Mouse (Mus musculus): Measurements from ENCODE around the gene Plin5.

Gene Plin5

DNA sequence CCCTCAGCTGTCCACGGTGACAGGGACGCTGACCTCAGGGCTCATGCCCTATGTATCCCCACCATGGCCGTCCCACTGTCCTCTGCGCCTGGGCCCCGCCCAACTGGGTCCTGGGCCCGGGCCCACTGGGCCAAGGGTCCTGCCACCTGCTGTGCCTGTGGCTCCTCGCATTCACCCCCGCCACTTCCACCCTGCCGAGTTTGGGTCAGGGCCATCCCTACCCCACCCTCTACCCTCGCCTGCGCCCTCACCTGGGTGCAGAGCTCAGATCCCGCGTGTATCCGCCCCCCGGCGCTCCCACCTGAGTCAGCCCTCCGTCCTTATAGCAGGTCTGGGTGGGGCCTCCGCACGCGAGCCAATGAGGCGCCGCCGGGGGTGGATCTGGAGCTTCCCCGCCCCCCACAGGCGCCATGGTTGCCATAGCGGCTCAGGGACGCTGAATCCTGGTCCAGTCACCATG, at the start of gene Plin5:
Gene Plin5, minus strand, starts transcription at position 346 of the 460 bp plus-strand sequence.
- DNase-seq (ENCODE audit: low read depth, low spot score): no peak

DNA sequence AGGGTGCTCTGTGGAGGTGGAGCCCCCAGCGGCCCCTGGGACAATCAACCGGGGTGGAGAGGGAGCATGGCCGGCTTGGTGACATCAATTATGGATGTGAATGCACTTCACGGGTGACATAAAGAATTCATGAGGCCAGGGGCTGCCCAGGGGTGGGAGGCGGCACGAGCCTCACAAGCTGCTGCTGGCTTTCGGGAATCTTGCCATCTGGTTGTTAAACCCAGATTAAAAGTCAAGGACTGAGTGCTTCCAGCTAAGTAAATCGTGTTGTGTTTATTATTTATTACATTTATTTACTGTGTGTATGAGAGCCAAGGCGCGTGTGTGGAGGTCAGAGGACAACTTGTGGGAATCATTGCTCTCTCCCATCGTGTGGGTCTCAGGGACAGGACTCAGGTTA, 48.3 kb upstream of the Plin5 start:
- DNase-seq (ENCODE audit: low read depth, low spot score): no peak

DNA sequence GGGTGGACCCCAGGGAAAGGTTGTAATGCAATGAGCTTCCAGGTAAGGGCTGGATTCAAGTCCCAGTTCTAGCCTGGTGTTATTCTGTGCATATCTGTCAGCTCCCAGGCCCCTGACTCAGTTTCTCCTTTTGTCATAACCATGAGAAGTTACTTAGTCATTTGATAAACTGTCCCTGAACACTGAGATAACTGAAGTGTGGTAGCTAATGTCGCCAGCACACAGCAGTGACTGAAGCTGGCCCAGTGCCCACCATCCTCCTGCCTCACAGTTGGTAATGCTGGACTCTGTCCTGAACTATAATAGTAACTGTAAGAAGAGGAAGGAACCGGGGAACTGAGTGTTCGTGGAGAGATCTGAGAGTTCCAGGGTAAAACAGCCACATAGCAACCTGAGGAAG, 47.1 kb upstream of the Plin5 start:
- DNase-seq (ENCODE audit: low read depth, low spot score): no peak

DNA sequence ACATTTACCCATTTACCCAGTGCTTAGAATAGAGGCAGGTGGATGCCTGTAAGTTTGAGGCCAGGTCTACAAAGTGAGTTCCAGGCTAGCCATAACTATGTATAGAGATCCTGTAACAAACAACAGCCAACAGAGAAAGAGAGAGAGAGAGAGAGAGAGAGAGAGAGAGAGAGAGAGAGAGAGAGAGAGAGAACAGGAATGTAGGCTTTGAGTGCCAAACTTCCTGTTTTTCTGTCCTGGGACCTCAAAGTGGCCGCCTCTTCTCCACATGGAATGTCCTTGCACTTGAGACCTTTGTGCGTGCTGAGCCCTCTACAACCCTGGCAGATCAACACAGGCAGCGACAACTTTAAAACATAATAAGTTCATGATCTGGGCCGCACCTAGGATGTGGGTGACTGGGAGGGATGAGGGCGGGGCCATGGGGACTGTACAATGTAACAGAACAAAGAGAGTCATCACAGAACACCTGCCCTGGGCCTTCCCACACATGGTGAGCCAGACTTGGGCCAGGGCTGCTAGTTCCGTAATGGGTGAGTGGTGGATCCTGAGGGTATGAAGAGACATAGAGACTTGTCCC, 46.2 kb upstream of the Plin5 start:
- no peak for DNase-seq (ENCODE audit: low read depth, low spot score)

DNA sequence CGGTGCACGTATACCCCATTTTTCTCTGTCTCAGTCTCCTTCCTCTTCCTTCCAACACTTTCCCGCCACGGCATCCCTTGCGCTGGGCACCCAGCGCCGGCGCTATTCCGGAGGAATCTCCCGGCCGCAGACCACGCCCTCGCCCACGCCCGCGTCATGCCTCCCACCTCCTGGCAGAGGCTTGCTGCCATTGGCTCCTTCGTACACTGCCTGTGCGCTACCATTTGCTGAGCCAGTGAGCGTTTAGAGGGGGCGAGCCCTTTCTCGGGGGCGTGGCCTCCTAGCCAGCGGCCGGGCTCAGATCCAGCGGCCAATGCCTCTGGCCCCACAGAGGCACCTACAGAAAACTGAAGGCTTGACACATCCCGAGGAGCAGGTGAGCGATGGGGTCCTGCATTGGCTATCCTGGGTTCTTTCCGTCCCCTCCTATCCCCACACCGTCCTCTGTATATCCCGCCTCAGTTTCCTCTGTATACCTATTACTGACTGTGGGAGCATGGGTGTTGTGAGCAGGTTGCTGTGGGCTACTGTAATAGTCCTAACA, 44.9 kb upstream of the Plin5 start, which contains the start of gene Tnfaip8l1:
Gene Tnfaip8l1, plus strand, starts transcription at position 247 of the 544 bp plus-strand sequence.
- DNase-seq (ENCODE audit: low read depth, low spot score): peak; percentile 84

DNA sequence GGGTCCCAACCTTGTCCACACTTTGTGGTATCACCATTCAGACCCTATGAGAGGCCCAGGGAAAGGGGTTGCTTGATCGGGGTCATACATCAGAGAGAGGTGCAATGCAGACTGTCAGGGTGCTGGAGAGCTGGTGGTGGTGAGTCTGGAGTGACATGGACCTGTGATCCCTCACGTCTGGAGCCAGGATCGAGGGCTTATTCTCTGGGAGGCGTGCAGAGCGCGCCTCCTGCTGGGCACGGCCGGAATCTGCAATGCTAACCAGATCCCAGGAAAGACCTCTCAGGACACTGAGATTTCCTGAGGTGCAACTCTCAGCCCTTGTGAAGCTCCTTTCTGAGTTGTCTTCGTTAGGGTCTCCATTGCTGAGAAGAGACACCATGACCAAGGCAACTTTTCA, 42.3 kb upstream of the Plin5 start:
- DNase-seq (ENCODE audit: low read depth, low spot score): no peak

DNA sequence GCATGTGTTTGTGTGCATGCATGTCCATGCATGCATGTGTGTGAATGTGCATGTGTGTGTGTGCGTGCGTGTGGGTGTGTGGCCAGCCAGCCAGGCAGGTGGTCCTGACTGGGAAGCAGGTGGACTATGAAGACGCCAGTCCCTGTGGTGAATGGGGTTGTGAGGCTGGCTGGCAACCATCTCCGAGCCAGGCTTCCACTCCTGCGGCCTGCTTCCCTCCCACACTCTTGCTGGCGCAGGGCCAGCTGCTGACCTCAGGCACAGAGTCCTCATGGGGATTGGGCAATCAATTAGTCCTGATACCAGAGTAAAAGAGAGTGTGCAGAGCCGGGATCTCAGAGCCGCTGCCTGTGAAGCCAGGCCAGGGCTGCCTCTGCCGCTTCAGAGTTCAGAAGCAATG, 36.2 kb upstream of the Plin5 start:
- DNase-seq (ENCODE audit: low read depth, low spot score): no peak

DNA sequence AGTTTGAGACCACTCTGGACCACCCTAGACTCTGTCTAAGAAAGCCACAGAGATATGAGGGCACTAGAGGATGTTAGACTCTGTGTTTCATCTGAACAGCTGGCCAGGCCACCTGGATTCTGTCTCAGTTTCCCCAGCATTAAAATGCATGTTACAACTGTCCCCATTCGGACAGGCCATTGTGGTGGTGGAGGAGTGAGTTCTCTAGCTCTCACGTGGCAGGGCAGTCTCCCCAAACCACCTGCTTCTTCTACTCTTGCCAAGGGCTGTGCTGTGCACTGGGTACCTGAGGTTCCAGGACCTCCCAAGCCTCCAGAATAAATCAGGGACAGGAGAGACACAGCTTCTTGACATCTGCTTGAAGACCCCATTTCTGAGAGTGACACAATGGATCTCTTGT, 32.5 kb upstream of the Plin5 start:
- no peak for DNase-seq (ENCODE audit: low read depth, low spot score)

DNA sequence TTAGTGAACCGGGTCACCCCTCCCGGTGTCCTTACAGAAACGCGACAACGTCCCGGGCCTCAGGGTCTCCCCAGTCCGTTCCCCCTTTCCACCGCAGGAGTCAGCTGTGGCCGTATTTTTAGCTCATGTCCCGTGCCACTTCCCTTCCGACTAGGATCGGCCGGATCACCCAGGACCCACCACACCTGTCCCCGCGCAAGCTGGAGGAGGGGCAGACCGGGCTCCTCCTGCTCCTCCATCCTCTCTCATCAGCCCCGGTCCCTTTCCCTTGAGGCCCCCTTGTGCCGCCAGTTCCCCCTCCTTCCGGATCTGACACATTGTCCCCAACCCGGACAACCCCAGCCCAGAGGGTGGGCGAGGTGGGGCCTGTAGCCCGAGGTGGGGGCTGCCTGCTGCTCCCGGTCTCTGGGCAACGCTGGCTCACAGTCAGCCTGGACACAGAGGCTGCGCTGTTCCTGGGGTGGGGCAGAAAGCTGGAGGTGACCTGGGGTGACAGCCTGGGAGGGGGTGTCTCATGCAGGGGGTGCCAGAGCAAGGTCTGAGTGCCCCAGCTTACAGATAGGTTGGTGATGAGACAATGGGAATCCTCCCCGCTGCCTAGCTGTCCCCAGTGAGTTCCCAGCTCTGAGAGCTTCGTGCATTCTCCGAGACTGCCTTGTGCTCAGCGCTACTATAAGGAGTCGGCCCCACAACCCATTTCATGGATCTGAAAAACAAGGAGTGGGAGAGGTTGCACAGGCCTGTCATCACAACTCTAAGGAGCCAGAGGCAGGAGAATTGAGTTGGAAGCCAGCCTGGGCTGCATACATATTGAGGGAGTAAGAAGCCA, 31.6 kb upstream of the Plin5 start:
- DNase-seq (ENCODE audit: low read depth, low spot score): no peak

DNA sequence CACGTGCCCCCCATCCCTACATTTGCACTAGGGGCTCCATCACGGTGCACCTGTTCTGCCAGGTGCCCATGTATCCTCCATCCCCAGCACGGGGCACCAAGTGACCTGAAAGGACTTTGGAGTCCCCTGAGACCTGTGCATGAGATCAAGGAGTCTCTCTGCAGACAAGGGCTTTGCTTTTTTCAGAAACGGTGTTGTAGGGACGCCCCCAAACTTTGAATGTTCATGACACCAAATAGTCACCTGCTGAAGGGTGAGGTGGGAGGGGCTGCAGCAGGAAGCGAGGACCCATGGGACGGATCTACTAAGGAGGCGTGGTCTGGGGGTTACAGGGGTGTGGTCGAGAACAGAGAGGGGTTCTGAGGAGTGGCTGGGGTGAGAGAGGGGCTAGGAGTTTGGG, 30.9 kb upstream of the Plin5 start:
- no peak for DNase-seq (ENCODE audit: low read depth, low spot score)

DNA sequence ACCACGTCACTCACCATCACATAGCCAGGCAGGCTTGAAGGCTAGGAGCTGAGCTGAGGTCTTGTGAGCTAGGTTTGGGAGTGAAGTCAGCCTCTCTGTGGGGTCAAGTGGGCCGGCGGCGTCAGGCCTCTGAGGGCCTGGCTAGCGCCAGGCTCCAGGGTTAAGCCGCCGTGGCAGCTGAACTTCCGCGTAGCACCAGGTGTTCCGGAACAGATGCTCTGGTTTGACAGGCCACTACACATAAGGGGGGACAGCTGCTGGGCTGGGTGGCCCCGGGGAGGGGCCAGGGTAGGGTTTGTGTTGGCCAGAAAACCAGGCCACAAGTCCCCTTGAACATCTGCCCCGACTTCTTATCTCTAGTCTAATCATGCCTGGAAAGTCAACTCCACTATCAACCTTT, 30.0 kb upstream of the Plin5 start:
- DNase-seq (ENCODE audit: low read depth, low spot score): no peak

DNA sequence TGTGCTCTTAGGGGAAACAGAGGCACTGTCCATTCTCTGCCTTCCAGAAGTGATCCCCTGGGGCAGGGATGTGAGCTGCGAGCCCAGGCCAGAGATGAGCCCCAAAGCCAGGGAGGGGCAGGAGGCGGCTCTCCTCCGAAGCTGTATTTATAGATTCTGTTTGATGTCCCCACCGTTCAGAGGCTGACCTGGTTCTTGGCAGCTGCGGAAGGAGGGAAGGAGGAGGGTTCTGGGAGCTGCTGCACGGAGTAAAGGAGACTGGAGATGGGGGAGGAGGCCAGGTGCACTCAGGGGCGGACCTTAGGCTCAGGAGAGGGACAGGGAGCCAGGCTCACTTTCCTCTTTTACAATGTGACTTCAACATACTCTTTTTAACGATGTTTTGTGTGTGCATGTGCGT, 28.7 kb upstream of the Plin5 start:
- no peak for DNase-seq (ENCODE audit: low read depth, low spot score)

DNA sequence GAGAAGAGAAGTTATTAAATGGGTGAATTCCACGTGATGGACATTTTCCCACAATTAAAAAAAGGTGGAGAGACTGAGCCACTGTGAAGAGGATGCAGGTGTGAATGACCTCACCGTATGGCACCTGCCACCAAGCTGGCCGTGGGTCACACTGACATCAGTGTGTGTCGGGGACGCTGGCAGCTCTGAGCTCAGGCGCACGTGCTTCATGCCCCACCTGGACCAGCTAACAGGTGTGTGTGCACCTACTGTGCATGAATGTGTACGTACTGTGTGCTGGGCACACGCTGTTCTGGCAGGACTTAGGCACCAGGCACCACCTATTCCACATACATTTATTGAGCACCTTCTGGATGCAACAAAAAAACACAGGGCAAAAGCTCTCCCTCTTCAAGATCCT, 27.1 kb upstream of the Plin5 start:
- DNase-seq (ENCODE audit: low read depth, low spot score): no peak

DNA sequence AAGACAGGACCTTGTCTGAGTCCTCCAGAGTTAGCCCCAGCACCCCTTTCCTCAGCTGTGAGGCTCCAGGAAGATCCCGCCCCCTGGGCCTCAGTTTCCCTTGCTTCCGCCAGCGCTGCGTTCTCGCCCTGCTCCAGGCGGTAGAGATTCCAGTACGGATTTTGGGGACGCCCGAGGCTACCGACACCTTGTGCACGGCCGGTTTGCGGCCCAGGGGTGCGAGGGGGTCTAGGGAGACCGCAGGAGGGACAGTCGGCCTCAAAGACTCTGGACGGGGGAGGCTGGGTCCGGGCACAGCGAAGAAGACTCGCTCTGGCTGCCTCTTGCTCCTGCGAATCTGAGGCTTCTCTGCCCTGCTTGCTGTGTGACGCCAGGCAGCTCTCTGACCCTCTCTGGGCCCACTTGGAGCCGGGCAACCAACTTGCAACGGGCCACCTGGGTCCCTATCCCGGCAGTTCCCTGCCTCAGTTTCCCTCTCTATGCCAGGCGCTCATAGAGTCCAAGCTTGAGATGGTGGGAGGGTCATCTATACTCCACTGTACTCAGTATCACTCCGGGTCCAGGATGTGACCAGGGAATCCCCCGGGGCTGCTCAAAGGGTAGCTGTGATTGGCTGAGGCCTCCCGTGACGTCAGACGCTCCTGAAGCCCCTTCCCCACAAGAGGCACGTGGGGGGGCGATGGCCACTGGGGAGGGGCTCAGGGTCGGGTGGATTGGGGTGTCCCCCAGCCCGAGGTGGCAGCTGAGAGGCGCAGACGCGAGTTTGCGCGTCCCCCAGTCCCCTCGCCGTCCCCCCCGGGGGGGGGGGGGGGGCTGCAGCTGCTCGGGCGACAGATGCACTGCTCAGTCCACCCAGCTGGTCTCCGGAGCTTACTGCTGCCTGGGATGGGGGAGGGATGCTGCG, 24.6 kb upstream of the Plin5 start:
- DNase-seq (ENCODE audit: low read depth, low spot score): no peak

DNA sequence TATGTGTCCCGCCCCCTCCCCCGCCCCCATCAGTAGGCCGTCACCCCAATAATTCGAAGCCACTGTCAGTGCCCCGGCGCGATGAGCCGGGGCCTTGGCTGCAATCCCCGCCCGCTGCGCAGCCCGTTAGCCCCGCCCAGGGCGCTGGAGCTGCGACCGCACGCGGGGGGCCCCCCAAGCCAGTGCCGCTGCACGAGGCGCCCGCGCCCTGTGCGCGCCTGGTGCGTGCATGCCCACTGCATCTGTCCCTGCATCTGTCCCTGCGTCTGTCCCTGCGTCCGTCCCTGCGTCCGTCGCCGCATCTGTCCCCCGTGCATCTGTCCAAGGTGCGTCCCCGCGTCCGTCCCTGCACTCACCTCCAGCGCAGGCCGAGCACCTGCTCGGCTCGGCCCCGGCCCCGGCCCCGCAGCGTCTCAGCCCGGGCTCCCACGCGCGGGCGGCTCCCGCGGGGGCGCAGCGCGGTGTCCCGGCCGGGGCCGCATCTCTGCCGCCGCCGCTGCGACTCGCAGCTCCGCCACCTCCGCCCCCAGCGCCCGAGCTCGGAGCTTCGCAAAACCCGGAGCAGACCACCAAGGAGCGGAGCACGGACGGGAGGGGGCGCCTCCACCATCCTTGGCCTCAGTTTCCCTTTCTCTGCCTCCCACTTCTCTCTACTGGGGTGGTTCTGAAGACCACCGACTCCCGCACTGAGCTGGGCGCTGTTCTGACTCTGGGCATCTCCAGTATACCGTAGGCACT, 22.6 kb upstream of the Plin5 start, which contains the start of gene Sema6b:
Gene Sema6b, minus strand, starts transcription at position 486 of the 738 bp plus-strand sequence.
- peak; percentile 70 for DNase-seq (ENCODE audit: low read depth, low spot score)

DNA sequence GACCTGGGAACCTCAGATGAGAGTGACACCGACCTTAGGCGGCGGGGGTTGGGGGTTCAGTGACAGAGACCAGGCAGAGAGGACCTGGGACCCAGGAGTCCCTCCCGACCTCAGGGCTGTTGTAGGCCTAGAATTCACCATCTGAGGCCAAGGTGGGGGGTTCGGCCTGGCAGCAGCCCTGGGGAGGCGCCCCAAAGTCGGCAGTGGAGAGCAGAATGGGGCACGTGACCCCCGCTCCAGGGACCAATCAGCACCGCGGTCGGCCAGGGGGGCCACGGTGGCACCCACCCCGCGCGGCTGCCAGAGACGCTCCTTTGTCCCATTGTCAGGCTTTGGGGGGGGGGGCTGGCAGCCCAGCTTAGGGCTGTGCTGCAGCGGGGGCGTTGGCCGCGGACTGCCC, 22.0 kb upstream of the Plin5 start:
- no peak for DNase-seq (ENCODE audit: low read depth, low spot score)

DNA sequence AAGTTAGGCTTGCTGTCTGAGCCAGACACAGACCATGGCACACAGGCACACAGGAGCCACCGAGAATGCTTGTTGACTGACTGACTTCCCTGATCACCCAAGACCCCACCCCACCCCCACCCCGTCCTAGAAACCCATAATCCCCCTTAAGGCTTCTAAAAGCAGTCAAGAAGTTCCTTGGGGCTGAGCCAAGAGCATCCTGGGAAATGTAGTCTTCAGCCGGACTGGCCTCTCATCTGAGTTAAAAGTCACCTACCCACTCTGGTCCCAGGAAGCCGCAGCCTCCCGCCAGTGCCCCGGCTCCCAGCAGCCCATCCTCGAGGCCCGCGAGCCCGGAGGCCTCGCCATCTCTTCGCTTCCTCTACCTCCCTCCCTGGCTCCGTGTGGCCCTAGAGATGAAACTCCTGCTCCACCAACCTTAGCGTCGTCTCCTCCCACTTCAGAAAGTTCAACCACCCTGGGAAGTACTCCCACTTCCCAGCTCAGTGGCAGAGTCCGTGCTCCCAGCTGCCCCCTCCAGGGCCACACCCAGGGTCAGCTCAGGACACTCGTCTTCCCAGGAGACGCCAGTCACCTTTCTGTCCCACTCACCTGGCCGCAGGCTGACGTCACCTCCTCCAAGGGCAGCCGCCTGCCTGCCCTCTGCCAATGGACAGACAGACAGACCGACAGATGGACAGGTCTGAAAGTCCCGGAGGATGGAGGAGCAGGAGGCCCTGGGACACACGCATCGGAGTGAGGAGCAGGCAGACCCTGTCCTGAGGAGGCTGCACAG, 20.6 kb upstream of the Plin5 start:
- DNase-seq (ENCODE audit: low read depth, low spot score): no peak

DNA sequence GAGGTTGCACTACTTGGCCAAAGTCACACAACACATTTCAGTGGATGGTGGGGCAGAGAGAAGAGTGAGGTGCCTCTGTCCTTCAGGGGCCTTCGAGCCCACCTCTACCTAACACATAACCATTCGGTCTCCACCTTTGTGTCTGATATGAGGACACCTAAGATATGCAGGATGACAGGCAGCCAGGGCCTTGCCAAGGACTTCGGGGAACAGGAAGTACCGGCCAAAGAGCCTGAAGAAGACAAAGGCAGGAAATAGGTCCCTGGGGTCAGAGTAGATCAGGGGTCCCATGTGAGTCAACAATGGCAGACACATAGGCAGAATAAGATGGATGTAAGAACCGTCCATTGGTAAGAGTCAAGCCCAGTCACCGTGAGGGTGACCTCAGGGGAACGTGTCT, 19.2 kb upstream of the Plin5 start:
- DNase-seq (ENCODE audit: low read depth, low spot score): no peak

DNA sequence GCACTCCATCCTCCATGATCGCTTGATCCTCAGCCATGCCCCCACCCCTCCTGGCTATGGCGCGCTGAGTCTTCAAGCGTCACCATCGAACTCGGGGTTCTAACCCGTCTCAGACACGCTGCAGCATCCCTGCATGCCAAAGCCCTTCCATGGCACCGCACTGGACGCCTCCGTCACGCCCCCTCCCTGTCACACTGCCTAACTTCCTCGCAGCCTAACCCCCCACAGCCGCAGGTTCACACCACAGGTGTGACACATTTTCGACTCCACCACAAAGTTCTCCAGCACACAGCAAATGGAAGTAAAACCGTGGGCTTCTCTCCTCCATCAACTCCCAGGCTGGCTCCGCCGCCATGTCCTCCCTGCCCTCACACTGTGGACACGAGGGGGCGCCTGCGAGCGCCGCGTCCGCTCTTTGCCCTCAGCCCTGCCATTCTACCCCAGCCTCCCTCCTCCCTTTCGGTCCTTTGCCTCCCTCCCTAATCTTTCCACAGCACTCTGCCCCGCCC, 17.1 kb upstream of the Plin5 start:
- no peak for DNase-seq (ENCODE audit: low read depth, low spot score)
